Mouse (Mus musculus): Measurements from ENCODE around the gene Dennd1a.
"Not testable (repeated sequence)": the region's sequence is repeated elsewhere in the genome, so short reads cannot be mapped to it uniquely, and the experiment has no call there.

Gene Dennd1a

DNA sequence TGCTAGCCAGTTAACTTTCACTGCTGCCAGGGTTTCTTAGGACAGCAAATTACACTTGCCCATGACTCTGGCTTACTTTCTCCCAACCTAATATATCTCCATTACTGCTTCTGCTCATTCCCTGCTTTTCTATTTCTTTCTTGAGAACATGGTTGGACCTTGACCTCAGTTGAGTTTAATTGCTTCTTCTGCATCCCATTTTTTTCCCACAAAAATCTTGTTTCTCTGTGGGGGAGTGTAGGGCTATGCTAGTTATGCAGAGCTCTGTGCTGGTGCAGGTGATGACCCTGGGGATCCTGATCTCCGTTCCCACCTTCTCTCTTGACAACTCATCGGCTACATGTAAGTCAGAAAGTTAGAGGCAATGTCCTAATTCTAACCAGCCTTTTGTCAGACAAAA, 344.3 kb downstream of the Dennd1a start:
- H3K4me3 ChIP-seq (replicated peaks; ENCODE audit: low read length): no peak overlapping the region
- TF ChIP-seq CTCF (conservative IDR thresholded peaks at IDR 0.05; ENCODE audit: low read length) (no peak), NANOG (IDR thresholded peaks at IDR 0.05; ENCODE audit: borderline replicate concordance, low read length) (no peak), POU5F1 (IDR thresholded peaks at IDR 0.05; ENCODE audit: borderline replicate concordance, low read length) (no peak)
- no peaks in the 10 kb centered on the region for H3K9me3 ChIP-seq (ENCODE audit: low read length)
- peaks cover 11% of the 10 kb centered on the region for H3K4me1 ChIP-seq (replicated peaks; ENCODE audit: low read depth, low read length)
- no peaks in the 10 kb centered on the region for H3K36me3 ChIP-seq (ENCODE audit: insufficient read depth, low read length)
- no peaks in the 10 kb centered on the region for H3K27me3 ChIP-seq (ENCODE audit: insufficient read depth, low read length)

GRCm38 (mm10) chr2:37941741-37942140, 345.4 kb downstream of the Dennd1a start:
- TF ChIP-seq POU5F1 (IDR thresholded peaks at IDR 0.05; ENCODE audit: borderline replicate concordance, low read length) (no peak), NANOG (IDR thresholded peaks at IDR 0.05; ENCODE audit: borderline replicate concordance, low read length) (no peak), CTCF (conservative IDR thresholded peaks at IDR 0.05; ENCODE audit: low read length) (no peak)
- Histone ChIP-seq H3K36me3 (ENCODE audit: insufficient read depth, low read length) (no peaks in the 10 kb centered on the region), H3K9me3 (ENCODE audit: low read length) (no peaks in the 10 kb centered on the region), H3K4me1 (replicated peaks; ENCODE audit: low read depth, low read length) (peaks cover 11% of the 10 kb centered on the region), H3K27me3 (ENCODE audit: insufficient read depth, low read length) (no peaks in the 10 kb centered on the region), H3K4me3 (replicated peaks; ENCODE audit: low read length) (no peak overlapping the region)

- Histone ChIP-seq H3K36me3 (ENCODE audit: insufficient read depth, low read length) (no peaks in the 10 kb centered on the region), H3K4me1 (replicated peaks; ENCODE audit: low read depth, low read length) (peaks cover 11% of the 10 kb centered on the region), H3K27me3 (ENCODE audit: insufficient read depth, low read length) (no peaks in the 10 kb centered on the region), H3K4me3 (replicated peaks; ENCODE audit: low read length) (no peak overlapping the region), H3K9me3 (ENCODE audit: low read length) (no peaks in the 10 kb centered on the region)
- TF ChIP-seq NANOG (IDR thresholded peaks at IDR 0.05; ENCODE audit: borderline replicate concordance, low read length) (no peak), CTCF (conservative IDR thresholded peaks at IDR 0.05; ENCODE audit: low read length) (no peak)
Measured at GRCm38 (mm10) chr2:37940845-37941361, 346.3 kb downstream of the Dennd1a start.

DNA sequence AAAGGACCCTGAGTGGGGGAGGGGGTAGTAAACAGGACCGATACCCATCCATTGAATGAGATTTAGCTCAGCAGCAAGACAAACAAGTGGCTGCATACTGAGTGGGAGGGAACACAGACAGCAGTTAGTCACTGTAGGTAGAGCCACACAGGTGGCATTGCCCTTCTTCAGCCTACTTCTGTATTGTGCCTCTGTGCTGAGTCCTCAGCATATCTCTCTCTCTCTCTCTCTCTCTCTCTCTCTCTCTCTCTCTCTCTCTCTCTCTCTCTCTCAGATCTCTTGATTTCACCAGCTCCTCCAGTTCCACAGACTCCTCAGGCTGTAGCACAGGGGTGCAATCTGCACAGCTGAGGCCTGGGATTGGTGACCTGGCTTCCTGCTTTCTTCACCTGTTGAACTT, 347.2 kb downstream of the Dennd1a start:
- Histone ChIP-seq H3K36me3 (ENCODE audit: insufficient read depth, low read length) (no peaks in the 10 kb centered on the region), H3K4me1 (replicated peaks; ENCODE audit: low read depth, low read length) (peaks cover 11% of the 10 kb centered on the region), H3K9me3 (ENCODE audit: low read length) (no peaks in the 10 kb centered on the region), H3K4me3 (replicated peaks; ENCODE audit: low read length) (no peak overlapping the region), H3K27me3 (ENCODE audit: insufficient read depth, low read length) (no peaks in the 10 kb centered on the region)
- TF ChIP-seq NANOG (IDR thresholded peaks at IDR 0.05; ENCODE audit: borderline replicate concordance, low read length): no peak
- TF ChIP-seq POU5F1 (IDR thresholded peaks at IDR 0.05; ENCODE audit: borderline replicate concordance, low read length): no peak

DNA sequence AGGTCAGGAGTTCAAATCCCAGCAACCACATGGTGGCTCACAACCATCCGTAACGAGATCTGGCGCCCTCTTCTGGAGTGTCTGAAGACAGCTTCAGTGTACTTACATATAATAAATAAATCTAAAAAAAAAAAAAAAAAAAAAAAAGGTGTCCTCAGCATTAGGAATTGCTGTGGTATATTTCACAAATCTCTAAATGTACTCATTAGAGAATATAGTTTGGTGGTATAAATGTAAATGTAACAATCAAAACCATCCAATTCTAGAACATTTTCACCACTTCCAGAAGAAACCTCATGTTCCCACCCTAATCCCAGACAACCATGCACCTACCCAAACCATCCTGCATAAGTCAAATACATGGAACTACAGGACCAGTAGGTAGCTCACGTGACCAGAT, 350.3 kb downstream of the Dennd1a start:
- H3K4me3 ChIP-seq (replicated peaks; ENCODE audit: low read length); H3K27me3 ChIP-seq (ENCODE audit: insufficient read depth, low read length); H3K9me3 ChIP-seq (ENCODE audit: low read length); H3K36me3 ChIP-seq (ENCODE audit: insufficient read depth, low read length): not testable (repeated sequence)
- H3K4me1 ChIP-seq (replicated peaks; ENCODE audit: low read depth, low read length): peaks cover 11% of the 10 kb centered on the region

GRCm38 (mm10) chr2:37932240-37932639, 354.9 kb downstream of the Dennd1a start:
- no peak overlapping the region for H3K4me3 ChIP-seq (replicated peaks; ENCODE audit: low read length)
- H3K4me1 ChIP-seq (replicated peaks; ENCODE audit: low read depth, low read length): no peaks in the 10 kb centered on the region
- H3K36me3 ChIP-seq (ENCODE audit: insufficient read depth, low read length): no peaks in the 10 kb centered on the region
- no peaks in the 10 kb centered on the region for H3K9me3 ChIP-seq (ENCODE audit: low read length)
- TF ChIP-seq NANOG (IDR thresholded peaks at IDR 0.05; ENCODE audit: borderline replicate concordance, low read length) (no peak), POU5F1 (IDR thresholded peaks at IDR 0.05; ENCODE audit: borderline replicate concordance, low read length) (no peak), CTCF (conservative IDR thresholded peaks at IDR 0.05; ENCODE audit: low read length) (no peak)
- H3K27me3 ChIP-seq (ENCODE audit: insufficient read depth, low read length): no peaks in the 10 kb centered on the region

DNA sequence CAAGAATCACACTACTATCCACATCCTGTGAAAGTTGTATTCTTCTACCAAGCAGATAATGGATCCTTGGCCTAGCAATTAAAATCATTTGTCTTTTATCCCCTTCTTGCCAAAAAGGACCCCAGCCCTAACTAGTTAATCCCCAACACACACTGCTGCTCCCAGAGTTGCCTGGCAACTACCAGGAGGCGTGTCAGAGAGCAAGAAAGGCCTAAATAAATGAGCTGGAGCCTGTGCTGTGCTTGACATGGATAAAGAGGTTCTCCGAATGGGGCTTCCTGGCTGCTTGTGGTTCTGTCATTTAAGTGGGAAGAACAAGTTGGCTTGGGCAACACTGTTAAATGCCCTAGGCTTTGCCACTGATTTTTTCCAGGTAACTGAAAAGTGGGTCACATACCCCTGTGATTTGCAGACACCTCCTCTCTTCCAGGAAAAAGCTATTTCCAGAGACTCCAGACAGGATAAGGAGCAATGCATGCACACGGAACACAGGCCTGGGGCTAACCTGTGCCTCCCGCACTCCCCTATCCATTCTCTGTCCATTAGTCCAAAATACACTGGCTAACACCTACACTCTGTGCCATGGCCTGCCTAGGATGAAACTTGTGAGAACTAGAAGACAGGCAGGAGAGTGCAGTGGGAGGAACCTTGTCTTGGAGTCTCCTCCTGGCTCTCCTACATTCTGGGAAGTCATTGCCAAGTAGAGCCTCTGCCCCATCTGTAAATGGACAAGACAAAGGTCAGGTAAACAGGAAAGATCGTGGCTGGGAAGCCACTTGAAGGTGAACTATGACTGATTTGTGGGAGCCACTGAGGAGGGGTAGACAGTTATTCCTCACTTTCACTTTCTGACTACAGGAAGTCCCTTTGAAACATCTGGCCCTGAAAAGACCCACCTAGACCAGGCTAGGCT, 355.9 kb downstream of the Dennd1a start:
- TF ChIP-seq NANOG (IDR thresholded peaks at IDR 0.05; ENCODE audit: borderline replicate concordance, low read length) (no peak), POU5F1 (IDR thresholded peaks at IDR 0.05; ENCODE audit: borderline replicate concordance, low read length) (no peak), CTCF (conservative IDR thresholded peaks at IDR 0.05; ENCODE audit: low read length) (no peak)
- Histone ChIP-seq H3K4me3 (replicated peaks; ENCODE audit: low read length) (no peak overlapping the region), H3K27me3 (ENCODE audit: insufficient read depth, low read length) (no peaks in the 10 kb centered on the region), H3K36me3 (ENCODE audit: insufficient read depth, low read length) (no peaks in the 10 kb centered on the region), H3K4me1 (replicated peaks; ENCODE audit: low read depth, low read length) (no peaks in the 10 kb centered on the region), H3K9me3 (ENCODE audit: low read length) (no peaks in the 10 kb centered on the region)

- no peaks in the 10 kb centered on the region for H3K36me3 ChIP-seq (ENCODE audit: insufficient read depth, low read length)
- TF ChIP-seq NANOG (IDR thresholded peaks at IDR 0.05; ENCODE audit: borderline replicate concordance, low read length) (no peak), POU5F1 (IDR thresholded peaks at IDR 0.05; ENCODE audit: borderline replicate concordance, low read length) (no peak), CTCF (conservative IDR thresholded peaks at IDR 0.05; ENCODE audit: low read length) (no peak)
- H3K4me1 ChIP-seq (replicated peaks; ENCODE audit: low read depth, low read length): no peaks in the 10 kb centered on the region; the same call in 1 of the 2 replicates
- no peak overlapping the region for H3K4me3 ChIP-seq (replicated peaks; ENCODE audit: low read length)
- H3K27me3 ChIP-seq (ENCODE audit: insufficient read depth, low read length): no peaks in the 10 kb centered on the region
- H3K9me3 ChIP-seq (ENCODE audit: low read length): no peaks in the 10 kb centered on the region
Measured at GRCm38 (mm10) chr2:37926133-37926503, 361.1 kb downstream of the Dennd1a start.
